10 mouse cellular contexts compared by ENCODE assay signal in genomic region chr2:5381712-5382710, GRCm38 (mm10).
DNase-seq lines count a peak whose midpoint lies in the region; ATAC-seq and TF ChIP-seq lines count a peak whose summit lies in the region.
"Had no signal": no experiment of that assay in that cellular context is flagged by ENCODE, and none has a peak within 500 bp of the region (broad histone marks: within the 10 kb centered on the region; RNA-seq: fewer than 3 reads in every experiment).

No protein-coding gene starts in this region.

- 32% methylated on average over 12 of the region's 12 CpGs for WGBS in heart, embryonic 15.5 days
- WGBS in cerebellum, adult 2 months: 14% methylated on average over 12 of the region's 12 CpGs
- 41% methylated on average over 12 of the region's 12 CpGs for WGBS in hindbrain, embryonic 16.5 days
- WGBS in midbrain, embryonic 16.5 days: 31% methylated on average over 12 of the region's 12 CpGs
- WGBS in heart, embryonic 10.5 days: 53% methylated on average over 12 of the region's 12 CpGs

- ATAC-seq in heart, embryonic 15.5 days (replicated peaks; ENCODE audit: insufficient number of reproducible peaks, insufficient read depth, low FRiP score, low read depth): no peak
- ATAC-seq in hindbrain, embryonic 16.5 days: peak; percentile 76
- peak; percentile 47 for ATAC-seq in midbrain, embryonic 16.5 days
- no peak for ATAC-seq in megakaryocyte, adult 5-6 weeks (ENCODE audit: poor library complexity, severe bottlenecking)
- ATAC-seq: intestine, embryonic 16.5 days had no signal

- H3K36me3 ChIP-seq in heart, embryonic 15.5 days: no peaks in the 10 kb centered on the region
- H3K36me3 ChIP-seq in hindbrain, embryonic 16.5 days (ENCODE audit: control insufficient read depth, insufficient read depth, low read length): no peaks in the 10 kb centered on the region
- H3K36me3 ChIP-seq in midbrain, embryonic 16.5 days (ENCODE audit: control insufficient read depth, insufficient read depth, low read length): no peaks in the 10 kb centered on the region
- H3K36me3 ChIP-seq in heart, embryonic 10.5 days: no peaks in the 10 kb centered on the region

- no peak for DNase-seq in heart, adult 9 months (ENCODE audit: low spot score in 2 of 2)
- peak; percentile 50 to 67 for DNase-seq in cerebellum, adult 2 months
- no peak for DNase-seq in left cerebral cortex, adult 2 months (ENCODE audit: extremely low spot score in 1 of 2, low spot score in 2 of 2)
- no peak for DNase-seq in heart, embryonic 10.5 days (ENCODE audit: low spot score)
- DNase-seq: thymus, adult 2 months had no signal

- TF ChIP-seq POLR2A in cerebellum, adult 2 months (IDR thresholded peaks at IDR 0.05; ENCODE audit: borderline replicate concordance, insufficient read depth, low read length): no peak

- peak overlapping the region; percentile 1; the same call in 1 of the 2 replicates for H3K4me2 ChIP-seq in heart, embryonic 15.5 days
- H3K4me2 ChIP-seq in hindbrain, embryonic 16.5 days (ENCODE audit: low read length): no peak overlapping the region
- no peak overlapping the region for H3K4me2 ChIP-seq in midbrain, embryonic 16.5 days (ENCODE audit: low read length)

- TF ChIP-seq CTCF in cerebellum, adult 2 months (IDR thresholded peaks at IDR 0.05; ENCODE audit: borderline replicate concordance, insufficient read depth, low read depth, low read length): no peak
- no peak for TF ChIP-seq CTCF in left cerebral cortex, adult 2 months (IDR thresholded peaks at IDR 0.05)

- H3K9ac ChIP-seq in heart, embryonic 15.5 days: no peak overlapping the region
- H3K9ac ChIP-seq in hindbrain, embryonic 16.5 days (ENCODE audit: low read depth, low read length): no peak overlapping the region
- no peak overlapping the region for H3K9ac ChIP-seq in midbrain, embryonic 16.5 days (ENCODE audit: low read depth, low read length)

- no peaks in the 10 kb centered on the region for H3K27me3 ChIP-seq in heart, embryonic 15.5 days
- no peaks in the 10 kb centered on the region for H3K27me3 ChIP-seq in cerebellum, adult 2 months (ENCODE audit: control insufficient read depth, insufficient read depth, low read length)
- no peaks in the 10 kb centered on the region for H3K27me3 ChIP-seq in hindbrain, embryonic 16.5 days (replicated peaks; ENCODE audit: control insufficient read depth, insufficient read depth, low read length)
- no peaks in the 10 kb centered on the region for H3K27me3 ChIP-seq in midbrain, embryonic 16.5 days (ENCODE audit: control insufficient read depth, insufficient read depth, low read depth, low read length)
- H3K27me3 ChIP-seq in heart, embryonic 10.5 days (ENCODE audit: insufficient read depth, poor library complexity, severe bottlenecking): no peaks in the 10 kb centered on the region

- H3K27ac ChIP-seq in heart, embryonic 15.5 days: peak overlapping the region; percentile 29; the same call in 1 of the 2 replicates
- no peak overlapping the region for H3K27ac ChIP-seq in cerebellum, adult 2 months (ENCODE audit: insufficient read depth, low read length)
- H3K27ac ChIP-seq in hindbrain, embryonic 16.5 days (ENCODE audit: low read depth, low read length): peak overlapping the region; percentile 55
- peak overlapping the region; percentile 59 for H3K27ac ChIP-seq in midbrain, embryonic 16.5 days (ENCODE audit: low read length)
- H3K27ac ChIP-seq in left cerebral cortex, adult 2 months: no peak overlapping the region; the same call in 1 of the 2 replicates
- H3K27ac ChIP-seq in heart, embryonic 10.5 days: no peak overlapping the region

- peaks cover 11% of the 10 kb centered on the region for H3K4me1 ChIP-seq in heart, embryonic 15.5 days (replicated peaks)
- H3K4me1 ChIP-seq in cerebellum, adult 2 months (ENCODE audit: control insufficient read depth, insufficient read depth, low read length): peaks cover 7% of the 10 kb centered on the region
- H3K4me1 ChIP-seq in hindbrain, embryonic 16.5 days (ENCODE audit: control insufficient read depth, insufficient read depth, low read depth, low read length): peaks cover 11% of the 10 kb centered on the region
- peaks cover 17% of the 10 kb centered on the region for H3K4me1 ChIP-seq in midbrain, embryonic 16.5 days (ENCODE audit: control insufficient read depth, insufficient read depth, low read length)
- peaks cover 5% of the 10 kb centered on the region; the same call in 1 of the 2 replicates for H3K4me1 ChIP-seq in heart, embryonic 10.5 days

- intact Hi-C loops in left cerebral cortex, adult 2 months (cut with DNase I): no loop called here

- no peaks in the 10 kb centered on the region for H3K9me3 ChIP-seq in heart, embryonic 15.5 days (replicated peaks)
- no peaks in the 10 kb centered on the region; the same call in 1 of the 2 replicates for H3K9me3 ChIP-seq in hindbrain, embryonic 16.5 days (ENCODE audit: control insufficient read depth, low read length)
- no peaks in the 10 kb centered on the region for H3K9me3 ChIP-seq in midbrain, embryonic 16.5 days (replicated peaks; ENCODE audit: control insufficient read depth, low read length, poor library complexity, severe bottlenecking)
- no peaks in the 10 kb centered on the region for H3K9me3 ChIP-seq in heart, embryonic 10.5 days

- no peak overlapping the region for H3K4me3 ChIP-seq in heart, embryonic 15.5 days
- no peak overlapping the region for H3K4me3 ChIP-seq in cerebellum, adult 2 months (replicated peaks; ENCODE audit: insufficient read depth, low read depth, low read length)
- no peak overlapping the region for H3K4me3 ChIP-seq in hindbrain, embryonic 16.5 days (ENCODE audit: low read length)
- H3K4me3 ChIP-seq in midbrain, embryonic 16.5 days (ENCODE audit: low read depth, low read length): no peak overlapping the region
- no peak overlapping the region for H3K4me3 ChIP-seq in left cerebral cortex, adult 2 months
- H3K4me3 ChIP-seq in heart, embryonic 10.5 days: no peak overlapping the region

Comparison
In these comparisons a context has a peak if more than half of its experiments do, and no peak if none do; other contexts are left out.
1. H3K27ac ChIP-seq: peak in heart, embryonic 15.5 days (single experiment), hindbrain, embryonic 16.5 days (single experiment) and midbrain, embryonic 16.5 days (single experiment); none in cerebellum, adult 2 months (single experiment), left cerebral cortex, adult 2 months (single experiment) and heart, embryonic 10.5 days (single experiment).
2. ATAC-seq: peak in hindbrain, embryonic 16.5 days (single experiment) and midbrain, embryonic 16.5 days (single experiment); none in heart, embryonic 15.5 days (single experiment) and megakaryocyte, adult 5-6 weeks (single experiment).
3. DNase-seq: peak in cerebellum, adult 2 months (2 of 2); none in heart, adult 9 months (0 of 2), left cerebral cortex, adult 2 months (0 of 2) and heart, embryonic 10.5 days (single experiment).